Mouse (Mus musculus) embryo, embryonic 10 days (tissue): ENCODE data around the gene Glis2.

Experiments used
- DNase-seq: peaks from one replicate; pipeline ENCODE4 v3.0.0-alpha.2; 2015; ENCODE audit warnings: low spot score

The Glis2 gene

GRCm38 (mm10) chr16:4593971-4594813 is at the start of gene Glis2:
Gene Glis2 (plus strand): TSS chr16:4594713.
- DNase-seq = peak; percentile 89

- no peak for DNase-seq
Observed at GRCm38 (mm10) chr16:4544845-4545244, 49.7 kb upstream of the Glis2 start.

GRCm38 (mm10) chr16:4546838-4547237 is 47.7 kb upstream of the Glis2 start:
- no peak for DNase-seq

GRCm38 (mm10) chr16:4547611-4548010 is 46.9 kb upstream of the Glis2 start:
- no peak for DNase-seq

GRCm38 (mm10) chr16:4548953-4549688 is 45.4 kb upstream of the Glis2 start:
- DNase-seq = no peak

GRCm38 (mm10) chr16:4551056-4551455 is 43.5 kb upstream of the Glis2 start:
- DNase-seq = peak; percentile 89

GRCm38 (mm10) chr16:4551885-4552284 is 42.6 kb upstream of the Glis2 start:
- DNase-seq = no peak

GRCm38 (mm10) chr16:4552829-4553550 is 41.5 kb upstream of the Glis2 start:
- peak; percentile 73 for DNase-seq

- no peak for DNase-seq
Observed at GRCm38 (mm10) chr16:4555555-4555954, 39.0 kb upstream of the Glis2 start.

- no peak for DNase-seq
Observed at GRCm38 (mm10) chr16:4557085-4557484, 37.4 kb upstream of the Glis2 start.

- DNase-seq = peak; percentile 69
Observed at GRCm38 (mm10) chr16:4557949-4558348, 36.6 kb upstream of the Glis2 start.

GRCm38 (mm10) chr16:4558384-4558979 is 36.0 kb upstream of the Glis2 start:
- peak; percentile 96 for DNase-seq

- peak; percentile 68 for DNase-seq
Observed at GRCm38 (mm10) chr16:4558980-4559631, 35.4 kb upstream of the Glis2 start.

- peak; percentile 91 for DNase-seq
Observed at GRCm38 (mm10) chr16:4559715-4560144, 34.8 kb upstream of the Glis2 start, which contains the start of gene Tfap4. Gene Tfap4 (minus strand): TSS chr16:4559854.

GRCm38 (mm10) chr16:4560145-4560952 is 34.2 kb upstream of the Glis2 start:
- peak; percentile 59 for DNase-seq

- DNase-seq = peak; percentile 94
Observed at GRCm38 (mm10) chr16:4567912-4568311, 26.6 kb upstream of the Glis2 start.

- peak; percentile 49 for DNase-seq
Observed at GRCm38 (mm10) chr16:4570737-4571136, 23.8 kb upstream of the Glis2 start.

GRCm38 (mm10) chr16:4576038-4576437 is 18.5 kb upstream of the Glis2 start:
- no peak for DNase-seq

- DNase-seq = no peak
Observed at GRCm38 (mm10) chr16:4576873-4577272, 17.6 kb upstream of the Glis2 start.

GRCm38 (mm10) chr16:4578630-4579029 is 15.9 kb upstream of the Glis2 start:
- DNase-seq = no peak
